Mouse (Mus musculus): ENCODE data around the gene Itgb3.

GRCm38 (mm10) chr11:104609733-104610132 is 1.9 kb downstream of the Itgb3 start:
- TF ChIP-seq POLR2A (IDR thresholded peaks at IDR 0.05; ENCODE audit: insufficient read length, low read depth) (no peak), USF1 (IDR thresholded peaks at IDR 0.05; ENCODE audit: low read depth) (no peak), TCF12 (IDR thresholded peaks at IDR 0.05; ENCODE audit: insufficient read depth, poor library complexity, severe bottlenecking) (no peak), E2F4 (IDR thresholded peaks at IDR 0.05; ENCODE audit: insufficient read depth) (no peak), MYOD1 (IDR thresholded peaks at IDR 0.05; ENCODE audit: control insufficient read depth in 1 of 3, insufficient read length in 2 of 3, low read depth in 2 of 3) (no peak), CEBPB (IDR thresholded peaks at IDR 0.05; ENCODE audit: insufficient read depth, poor library complexity, severe bottlenecking) (no peak), SRF (IDR thresholded peaks at IDR 0.05; ENCODE audit: control insufficient read depth, insufficient read length, low read depth) (no peak), POLR2AphosphoS2 (IDR thresholded peaks at IDR 0.05; ENCODE audit: insufficient read length, low read depth) (no peak), MYOG (IDR thresholded peaks at IDR 0.05; ENCODE audit: control insufficient read depth in 1 of 3, insufficient read depth in 1 of 3, insufficient read length in 2 of 3, low read depth in 2 of 3) (no peak)
